Comparison of ENCODE assay signal across 11 mouse cellular contexts in genomic region chr8:10198164-10198563, GRCm38 (mm10). TPM values are rescaled to one million over a fixed set of nuclear protein-coding genes. Genes with fewer than 3 reads are reported as not detected.
DNase-seq lines count a peak whose midpoint lies in the region; ATAC-seq and TF ChIP-seq lines count a peak whose summit lies in the region.
"Had no signal": no experiment of that assay in that cellular context is flagged by ENCODE, and none has a peak within 500 bp of the region (broad histone marks: within the 10 kb centered on the region; RNA-seq: fewer than 3 reads in every experiment).

No protein-coding gene starts in this region.

- peak; percentile 43 to 59 for DNase-seq in left cerebral cortex, postnatal 14 days (ENCODE audit: low spot score in 2 of 2)
- DNase-seq in left cerebral cortex, postnatal 36 days (ENCODE audit: low spot score in 2 of 2): no peak
- peak; percentile 79 for DNase-seq in forebrain, postnatal 0 days
- peak; percentile 22 for DNase-seq in layer of hippocampus, postnatal 36 days
- peak; percentile 25 for DNase-seq in right cerebral cortex, postnatal 14 days
- DNase-seq in adrenal gland, adult 8-10 months: no peak
- no peak for DNase-seq in kidney, postnatal 14 days
- DNase-seq: liver, embryonic 13.5 days had no signal

- no peak overlapping the region for H3K4me3 ChIP-seq in forebrain, postnatal 0 days (ENCODE audit: low read depth, low read length)
- H3K4me3 ChIP-seq in heart, embryonic 11.5 days (ENCODE audit: low read depth, low read length): no peak overlapping the region
- H3K4me3 ChIP-seq: erythroblast, embryonic 14.5 days; heart, embryonic 12.5 days; liver, embryonic 13.5 days had no signal

- no peaks in the 10 kb centered on the region for H3K36me3 ChIP-seq in forebrain, postnatal 0 days (ENCODE audit: insufficient read depth)
- no peaks in the 10 kb centered on the region for H3K36me3 ChIP-seq in heart, embryonic 11.5 days (ENCODE audit: control insufficient read depth, insufficient read depth, low read length)
- H3K36me3 ChIP-seq: heart, embryonic 12.5 days; liver, embryonic 13.5 days had no signal

- peaks cover 17% of the 10 kb centered on the region for H3K4me1 ChIP-seq in forebrain, postnatal 0 days (ENCODE audit: insufficient read depth)
- no peaks in the 10 kb centered on the region for H3K4me1 ChIP-seq in heart, embryonic 11.5 days (ENCODE audit: control insufficient read depth, insufficient read depth, low read length)

- no peak overlapping the region for H3K27ac ChIP-seq in forebrain, postnatal 0 days (ENCODE audit: low read depth, low read length)
- H3K27ac ChIP-seq in heart, embryonic 11.5 days (ENCODE audit: low read depth, low read length): no peak overlapping the region
- H3K27ac ChIP-seq: liver, embryonic 13.5 days had no signal

- H3K27me3 ChIP-seq in forebrain, postnatal 0 days (ENCODE audit: insufficient read depth, low read length): no peaks in the 10 kb centered on the region
- H3K27me3 ChIP-seq in heart, embryonic 11.5 days (ENCODE audit: control insufficient read depth, insufficient read depth, low read length): no peaks in the 10 kb centered on the region
- H3K27me3 ChIP-seq: heart, embryonic 12.5 days; liver, embryonic 13.5 days had no signal

- peak; percentile 92 for ATAC-seq in forebrain, postnatal 0 days
- ATAC-seq in heart, embryonic 11.5 days (replicated peaks; ENCODE audit: insufficient number of reproducible peaks, low FRiP score, low TSS enrichment): no peak

- intact Hi-C loops in left cerebral cortex, postnatal 14 days (cut with DNase I): no loop called here
- intact Hi-C loops in left cerebral cortex, postnatal 36 days (cut with DNase I): no loop called here

- TF ChIP-seq CTCF in forebrain, postnatal 0 days (IDR thresholded peaks at IDR 0.05; ENCODE audit: low read depth): no peak

- no peak overlapping the region for H3K9ac ChIP-seq in forebrain, postnatal 0 days
- H3K9ac ChIP-seq in heart, embryonic 11.5 days (ENCODE audit: low read depth, low read length): no peak overlapping the region
- H3K9ac ChIP-seq: heart, embryonic 12.5 days; liver, embryonic 13.5 days had no signal

- WGBS in forebrain, postnatal 0 days: 32% methylated on average over 7 of the region's 7 CpGs
- 76% methylated on average over 7 of the region's 7 CpGs for WGBS in heart, embryonic 11.5 days (ENCODE audit: insufficient replicate concordance)

- H3K9me3 ChIP-seq in forebrain, postnatal 0 days (ENCODE audit: low read length): no peaks in the 10 kb centered on the region
- H3K9me3 ChIP-seq in heart, embryonic 11.5 days (replicated peaks; ENCODE audit: control insufficient read depth, low read length): no peaks in the 10 kb centered on the region
- H3K9me3 ChIP-seq: heart, embryonic 12.5 days; liver, embryonic 13.5 days had no signal

- 0 out of 2 replicates have a peak overlapping the region, but pooled peaks have one; percentile 8 for H3K4me2 ChIP-seq in forebrain, postnatal 0 days (ENCODE audit: low read depth)
- H3K4me2 ChIP-seq in heart, embryonic 11.5 days: no peak overlapping the region
- H3K4me2 ChIP-seq: heart, embryonic 12.5 days; liver, embryonic 13.5 days had no signal

RNA-seq across cellular contexts. Expression of gene Myo16, which starts 44.5 kb away (rescaled TPM):
- total RNA-seq in left cerebral cortex, postnatal 14 days (2021): 10 to 100 TPM; 59.3 to 64.5 TPM
- 10 to 100 TPM; 31.3 to 39.1 TPM for total RNA-seq in left cerebral cortex, postnatal 36 days (2021)
- total RNA-seq in forebrain, postnatal 0 days (2014; rRNA removed): 56.3 and 58.6 TPM in 2 replicates
- polyA plus RNA-seq in forebrain, postnatal 0 days (2015; fragmentation: Nextera tagmentation; extraction: Ambion mirVana): 3.8 and 5.5 TPM in 2 replicates
- 10 to 100 TPM; 21.0 to 22.7 TPM for total RNA-seq in layer of hippocampus, postnatal 36 days (2021)
- polyA plus RNA-seq in heart, embryonic 11.5 days (2014; fragmentation: Nextera tagmentation; extraction: Ambion mirVana): 2.1 and 2.5 TPM in 2 replicates
- total RNA-seq in adrenal gland, adult 8-10 months (2022): under 1 TPM; 0.09 to 0.38 (median 0.19) TPM
- polyA plus RNA-seq: erythroblast, embryonic 14.5 days; liver, embryonic 13.5 days had no signal

Comparison
In these comparisons a context has a peak if more than half of its experiments do, and no peak if none do; other contexts are left out.
1. DNase-seq: peak in left cerebral cortex, postnatal 14 days (2 of 2), forebrain, postnatal 0 days (single experiment), layer of hippocampus, postnatal 36 days (2 of 2) and right cerebral cortex, postnatal 14 days (single experiment); none in left cerebral cortex, postnatal 36 days (0 of 2), adrenal gland, adult 8-10 months (single experiment) and kidney, postnatal 14 days (single experiment).
2. RNA of gene Myo16, which starts 44.5 kb away (total RNA-seq): 59.3 to 64.5 TPM in left cerebral cortex, postnatal 14 days, 56.3 to 58.6 TPM in forebrain, postnatal 0 days, 31.3 to 39.1 TPM in left cerebral cortex, postnatal 36 days and 21.0 to 22.7 TPM in layer of hippocampus, postnatal 36 days; 0.09 to 0.38 TPM in adrenal gland, adult 8-10 months; every median in the first group is over 10 times any median in the second.